Mouse (Mus musculus) spleen, adult 2 months (tissue): ENCODE data around the gene Wasf2.

Experiments
- CTCF ChIP-seq: fragments of 200-500 bp; IDR thresholded peaks from 2 replicates; pipeline ENCODE4 v1.5.1; 2011; ENCODE audit warnings: mild to moderate bottlenecking, inconsistent platforms; ENCODE audit not compliant: insufficient read depth, insufficient read length, insufficient replicate concordance; ENCODE audit errors: extremely low read depth
- POLR2A ChIP-seq: fragments of 200-500 bp; IDR thresholded peaks from 2 replicates; pipeline ENCODE4 v1.6.1; 2011; ENCODE audit warnings: low read depth, low read length, inconsistent platforms

DNA sequence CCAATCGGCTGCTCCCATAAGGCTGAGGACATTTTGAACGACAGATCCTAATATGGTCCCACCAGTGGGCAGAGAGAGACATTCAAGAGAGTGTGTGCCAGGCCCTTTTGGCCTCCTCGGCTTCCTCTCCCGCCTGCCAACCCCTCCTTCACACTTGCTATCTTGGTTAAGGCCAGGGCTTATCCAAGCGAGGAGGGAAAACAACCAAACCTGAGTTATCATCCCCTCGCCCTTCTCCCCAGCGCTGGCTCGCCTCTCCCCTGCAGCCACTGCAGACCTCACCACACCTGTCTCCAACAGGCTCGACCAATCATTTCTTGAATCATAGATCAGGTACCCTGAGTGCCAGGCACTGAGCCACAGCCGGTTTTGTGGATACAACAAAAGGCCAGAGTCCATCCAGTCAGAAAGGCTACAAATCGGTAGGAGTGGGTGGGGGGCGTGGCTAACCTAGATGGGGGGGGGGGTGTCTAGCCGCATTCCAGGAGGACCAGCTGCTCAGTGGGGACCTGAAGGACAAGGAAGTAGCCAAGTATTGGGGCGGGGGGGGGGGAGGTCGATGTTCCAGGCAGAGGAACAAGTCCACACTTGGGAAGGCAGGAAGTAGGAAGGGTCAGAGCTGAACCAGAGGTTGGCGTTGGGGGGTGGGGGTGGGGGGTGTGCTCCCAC is 26.6 kb upstream of the Wasf2 start:
- TF ChIP-seq CTCF (no peak), POLR2A (no peak)
